Mouse (Mus musculus) MEL (cell line): Measurements from ENCODE around the gene Gm20388. TPM values are rescaled to one million over a fixed set of nuclear protein-coding genes. Genes with fewer than 3 reads are reported as not detected.
A peak's percentile ranks its signal among the peaks of the same experiment; 100 is the strongest.

ENCODE experiments used
- DNase-seq: peaks from one replicate; pipeline ENCODE4 v3.0.0; 2011; ENCODE audit warnings: low read depth, low spot score
- H3K27ac ChIP-seq: 2 replicates; pipeline ENCODE4 v1.5.1; 2012; ENCODE audit warnings: low read depth, mild to moderate bottlenecking, control low read depth, low read length, moderate library complexity; ENCODE audit not compliant: control insufficient read depth
- H3K27me3 ChIP-seq, 2 experiments: fragments of 150-350 bp in 1 of 2; sonication (generic) in 1 of 2; 2 replicates each; pipeline ENCODE4 v1.6.1; 2012; ENCODE audit warnings: low read length in 2 of 2, mild to moderate bottlenecking in 2 of 2, improper control_type of control experiment in 1 of 2, moderate library complexity in 1 of 2; ENCODE audit not compliant: insufficient read depth in 2 of 2, control insufficient read depth in 1 of 2
- H3K36me3 ChIP-seq, 2 experiments: 2 replicates each; pipeline ENCODE4 v1.6.1; 2012 to 2014; ENCODE audit warnings: low read length in 2 of 2, improper control_type of control experiment in 1 of 2, inconsistent platforms in 1 of 2, mild to moderate bottlenecking in 1 of 2; ENCODE audit not compliant: insufficient read depth in 2 of 2, control insufficient read depth in 1 of 2
- H3K4me1 ChIP-seq, 2 experiments: fragments of 150-350 bp in 1 of 2; sonication (generic) in 1 of 2; 2 replicates each; pipeline ENCODE4 v1.6.1; 2012; ENCODE audit warnings: low read length in 2 of 2, improper control_type of control experiment in 1 of 2, mild to moderate bottlenecking in 1 of 2; ENCODE audit not compliant: insufficient read depth in 2 of 2, control insufficient read depth in 1 of 2
- H3K4me3 ChIP-seq, 2 experiments: fragments of 150-350 bp in 1 of 2; sonication (generic) in 1 of 2; 2 replicates each; pipeline ENCODE4 v1.5.1; 2012; ENCODE audit warnings: low read depth in 2 of 2, low read length in 2 of 2, mild to moderate bottlenecking in 2 of 2, moderate library complexity in 2 of 2, control low read depth in 1 of 2, improper control_type of control experiment in 1 of 2; ENCODE audit not compliant: control insufficient read depth in 1 of 2, insufficient read depth in 1 of 2
- H3K79me2 ChIP-seq: 2 replicates; pipeline ENCODE4 v1.6.1; 2012; ENCODE audit warnings: mild to moderate bottlenecking, low read length, moderate library complexity; ENCODE audit not compliant: control insufficient read depth, poor library complexity, insufficient read depth
- H3K9ac ChIP-seq: 2 replicates; pipeline ENCODE4 v1.6.1; 2012; ENCODE audit warnings: low read depth, mild to moderate bottlenecking, control low read depth, low read length, moderate library complexity; ENCODE audit not compliant: control insufficient read depth, poor library complexity, severe bottlenecking
- H3K9me3 ChIP-seq: fragments of 150-350 bp; sonication (generic); replicated peaks from 2 replicates; pipeline ENCODE4 v1.6.1; 2012; ENCODE audit warnings: mild to moderate bottlenecking, low read length, improper control_type of control experiment, moderate library complexity; ENCODE audit not compliant: insufficient read depth
- CHD1 ChIP-seq: IDR thresholded peaks from 2 replicates; pipeline ENCODE4 v1.6.1; 2012; ENCODE audit warnings: low read depth, mild to moderate bottlenecking, inconsistent platforms, low read length, improper control_type of control experiment
- CTCF ChIP-seq, 3 experiments: IDR thresholded peaks in 2 of 3; conservative IDR thresholded peaks in 1 of 3; 2 replicates each; pipeline ENCODE4 v1.5.1; 2011 to 2012; ENCODE audit warnings: low read length in 3 of 3, low read depth in 2 of 3, mild to moderate bottlenecking in 2 of 3, improper control_type of control experiment in 1 of 3, inconsistent platforms in 1 of 3, mixed read lengths in 1 of 3, moderate library complexity in 1 of 3; ENCODE audit not compliant: control insufficient read depth in 1 of 3, insufficient read depth in 1 of 3, poor library complexity in 1 of 3, severe bottlenecking in 1 of 3
- ETS1 ChIP-seq: IDR thresholded peaks from 2 replicates; pipeline ENCODE4 v1.6.1; 2012; ENCODE audit warnings: low read depth, mild to moderate bottlenecking, inconsistent platforms, low read length, improper control_type of control experiment, moderate library complexity
- GABPA ChIP-seq: IDR thresholded peaks from 2 replicates; pipeline ENCODE4 v1.6.1; 2012; ENCODE audit warnings: low read depth, mild to moderate bottlenecking, inconsistent platforms, low read length, improper control_type of control experiment, moderate library complexity
- GATA1 ChIP-seq: IDR thresholded peaks from 2 replicates; pipeline ENCODE4 v1.6.1; 2011; ENCODE audit warnings: low read depth, low read length, improper control_type of control experiment
- KAT2A ChIP-seq: conservative IDR thresholded peaks from 2 replicates; pipeline ENCODE4 v1.6.1; 2012; ENCODE audit warnings: low read depth, low read length, improper control_type of control experiment, inconsistent platforms
- MAFK ChIP-seq: IDR thresholded peaks from 2 replicates; pipeline ENCODE4 v1.6.1; 2011; ENCODE audit warnings: low read depth, mild to moderate bottlenecking, low read length, improper control_type of control experiment, borderline replicate concordance
- NRF1 ChIP-seq: IDR thresholded peaks from 2 replicates; pipeline ENCODE4 v1.6.1; 2014; ENCODE audit warnings: low read depth, mild to moderate bottlenecking, inconsistent platforms, low read length, improper control_type of control experiment, moderate library complexity; ENCODE audit not compliant: poor library complexity, insufficient read depth, severe bottlenecking
- POLR2A ChIP-seq, 2 experiments: IDR thresholded peaks; 2 replicates each; pipeline ENCODE4 v1.6.1; 2011 to 2012; ENCODE audit warnings: low read length in 2 of 2, mild to moderate bottlenecking in 2 of 2, control low read depth in 1 of 2, improper control_type of control experiment in 1 of 2, low read depth in 1 of 2, moderate library complexity in 1 of 2; ENCODE audit not compliant: control insufficient read depth in 1 of 2, insufficient read depth in 1 of 2, poor library complexity in 1 of 2
- POLR2AphosphoS2 ChIP-seq: IDR thresholded peaks from 2 replicates; pipeline ENCODE4 v1.6.1; 2011; ENCODE audit warnings: low read length, improper control_type of control experiment
- SMC3 ChIP-seq: IDR thresholded peaks from 2 replicates; pipeline ENCODE4 v1.6.1; 2011; ENCODE audit warnings: low read depth, low read length, improper control_type of control experiment
- TAL1 ChIP-seq: IDR thresholded peaks from 2 replicates; pipeline ENCODE4 v1.6.1; 2012; ENCODE audit warnings: mild to moderate bottlenecking, inconsistent platforms, low read length, moderate library complexity, mixed read lengths
- TBP ChIP-seq: IDR thresholded peaks from 2 replicates; pipeline ENCODE4 v1.8.0; 2011; ENCODE audit warnings: low read depth, low read length, improper control_type of control experiment
- USF1 ChIP-seq: IDR thresholded peaks from 2 replicates; pipeline ENCODE4 v1.6.1; 2014; ENCODE audit warnings: low read depth, mild to moderate bottlenecking, inconsistent platforms, low read length, improper control_type of control experiment, moderate library complexity
- polyA plus RNA-seq, 2 experiments: library from polyadenylated mRNA; stranded (reverse) in 1 of 2; unstranded in 1 of 2; fragments of >175 nt in 1 of 2; fragments of >200 nt in 1 of 2; gene quantifications; 2 replicates each; pipeline versions ENCODE4 v1.2.1 to v1.2.4; 2012; ENCODE audit warnings: low replicate concordance in 2 of 2, low read depth in 1 of 2; ENCODE audit not compliant: insufficient read length in 2 of 2, insufficient read depth in 1 of 2, missing spikeins in 1 of 2
- total RNA-seq: library from RNA; depleted of rRNA; stranded (reverse); fragments of 300-350 nt; gene quantifications from 2 replicates; pipeline ENCODE4 v1.2.3, GENCODE M21; 2012

The Gm20388 gene
- total and polyA plus RNA-seq, 3 experiments = 11.1 to 17.8 TPM; not detected in 1

GRCm38 (mm10) chr8:120408241-120409215 lies 497.9 kb downstream of the Gm20388 start:
- Histone ChIP-seq H3K4me3 (no peak overlapping the region), H3K9me3 (no peaks in the 10 kb centered on the region), H3K9ac (no peak overlapping the region), H3K27ac (no peak overlapping the region), H3K36me3 (peaks cover 0 to 2% of the 10 kb centered on the region in 2 experiments; a peak in 1 of 4 replicates), H3K4me1 (peaks cover 0 to 6% of the 10 kb centered on the region in 2 experiments; a peak in 2 of 4 replicates), H3K79me2 (no peaks in the 10 kb centered on the region), H3K27me3 (no peaks in the 10 kb centered on the region)
- no peak for DNase-seq
- TF ChIP-seq CTCF (IDR thresholded peaks at IDR 0.05 in 2 of 3, conservative IDR thresholded peaks at IDR 0.05 in 1 of 3; ENCODE audit: control insufficient read depth in 1 of 3, insufficient read depth in 1 of 3, low read depth in 2 of 3, low read length in 3 of 3, poor library complexity in 1 of 3, severe bottlenecking in 1 of 3) = peak in 1 of 3 experiments; percentile 5; a peak in 2 of 6 replicates
- TF ChIP-seq TBP = no peak
- no peak for TF ChIP-seq POLR2A (IDR thresholded peaks at IDR 0.05; ENCODE audit: control insufficient read depth in 1 of 2, insufficient read depth in 1 of 2, low read depth in 1 of 2, low read length in 2 of 2, poor library complexity in 1 of 2)

- DNase-seq = no peak
- H3K4me1 ChIP-seq = 0 out of 4 replicates have a peak, but pooled peaks cover 0 to 3% of the 10 kb centered on the region in 2 experiments
- no peaks in the 10 kb centered on the region for H3K79me2 ChIP-seq
- H3K9ac ChIP-seq = no peak overlapping the region
- no peak overlapping the region for H3K4me3 ChIP-seq
- H3K9me3 ChIP-seq = no peaks in the 10 kb centered on the region
- no peaks in the 10 kb centered on the region for H3K36me3 ChIP-seq
- H3K27ac ChIP-seq = no peak overlapping the region
- no peak for TF ChIP-seq SMC3
- no peak for TF ChIP-seq CTCF (IDR thresholded peaks at IDR 0.05 in 2 of 3, conservative IDR thresholded peaks at IDR 0.05 in 1 of 3; ENCODE audit: control insufficient read depth in 1 of 3, insufficient read depth in 1 of 3, low read depth in 2 of 3, low read length in 3 of 3, poor library complexity in 1 of 3, severe bottlenecking in 1 of 3)
- TF ChIP-seq TBP = no peak
- no peak for TF ChIP-seq GATA1
- no peak for TF ChIP-seq CHD1
- no peak for TF ChIP-seq MAFK
- no peak for TF ChIP-seq KAT2A
- no peak for TF ChIP-seq USF1
- no peak for TF ChIP-seq POLR2AphosphoS2
- no peak for TF ChIP-seq ETS1
- TF ChIP-seq GABPA = no peak
- TF ChIP-seq TAL1 = no peak
- no peak for TF ChIP-seq POLR2A (IDR thresholded peaks at IDR 0.05; ENCODE audit: control insufficient read depth in 1 of 2, insufficient read depth in 1 of 2, low read depth in 1 of 2, low read length in 2 of 2, poor library complexity in 1 of 2)
- no peak for TF ChIP-seq NRF1
- H3K27me3 ChIP-seq = no peaks in the 10 kb centered on the region
Measured at GRCm38 (mm10) chr8:120409371-120410013, 498.9 kb downstream of the Gm20388 start.
